Mouse (Mus musculus) liver, postnatal 0 days (tissue): ENCODE data around the gene Acta2. TPM values are rescaled to one million over a fixed set of nuclear protein-coding genes. Genes with fewer than 3 reads are reported as not detected.
A peak's percentile ranks its signal among the peaks of the same experiment; 100 is the strongest.

Experiments used
- ATAC-seq: fragments of 200-750 bp; cut with Nextera tagmentation; 2 replicates; pipeline ENCODE4 v1.8.0; 2017; ENCODE audit warnings: mild to moderate bottlenecking, moderate library complexity
- DNase-seq: peaks from one replicate; pipeline ENCODE4 v3.0.0-alpha.2; 2016
- H3K27ac ChIP-seq: fragments of 300-500 bp; sonication (generic); 2 replicates; pipeline ENCODE4 v1.5.1; 2014; ENCODE audit warnings: antibody characterized with exemption, moderate library complexity, mild to moderate bottlenecking, low read depth
- H3K27me3 ChIP-seq: fragments of 300-500 bp; sonication (generic); 2 replicates; pipeline ENCODE4 v1.6.1; 2014; ENCODE audit warnings: low read length, control low read depth, mixed read lengths; ENCODE audit not compliant: insufficient read depth
- H3K36me3 ChIP-seq: fragments of 300-500 bp; sonication (generic); replicated peaks from 2 replicates; pipeline ENCODE4 v1.6.1; 2014; ENCODE audit warnings: mild to moderate bottlenecking, control low read depth, low read length, moderate library complexity, mixed read lengths; ENCODE audit not compliant: insufficient read depth
- H3K4me1 ChIP-seq: fragments of 300-500 bp; sonication (generic); 2 replicates; pipeline ENCODE4 v1.6.1; 2014; ENCODE audit warnings: antibody characterized with exemption, mild to moderate bottlenecking, control low read depth; ENCODE audit not compliant: insufficient read depth
- H3K4me2 ChIP-seq: fragments of 300-500 bp; sonication (generic); 2 replicates; pipeline ENCODE4 v1.6.1; 2014; ENCODE audit warnings: low read depth, mild to moderate bottlenecking, low read length, moderate library complexity, mixed read lengths
- H3K4me3 ChIP-seq: fragments of 300-500 bp; sonication (generic); 2 replicates; pipeline ENCODE4 v1.5.1; 2014; ENCODE audit warnings: low read depth, low read length
- H3K9ac ChIP-seq: fragments of 300-500 bp; sonication (generic); replicated peaks from 2 replicates; pipeline ENCODE4 v1.6.1; 2014; ENCODE audit warnings: mild to moderate bottlenecking, moderate library complexity
- H3K9me3 ChIP-seq: fragments of 300-500 bp; sonication (generic); 2 replicates; pipeline ENCODE4 v1.6.1; 2016; ENCODE audit warnings: mild to moderate bottlenecking, control low read depth, low read length, mixed read lengths
- CTCF ChIP-seq: sonication (generic); IDR thresholded peaks from 2 replicates; pipeline ENCODE4 v1.5.1; 2016; ENCODE audit warnings: antibody characterized with exemption, low read depth
- EP300 ChIP-seq: IDR thresholded peaks from 2 replicates; pipeline ENCODE4 v1.6.1; 2016; ENCODE audit warnings: antibody characterized with exemption, low read depth, mild to moderate bottlenecking
- WGBS: fragments of 180-500 bp; shearing (Covaris S2); extraction: QIAGEN DNeasy Blood & Tissue Kit; methylation state at CpG from one replicate; pipeline ENCODE4 v1.1.7; 2014; ENCODE audit not compliant: insufficient replicate concordance; 5-methylcytosine and 5-hydroxymethylcytosine counted together
- polyA plus RNA-seq: library from polyadenylated mRNA; unstranded; fragments of >200 nt; fragmentation: Nextera tagmentation; extraction: Ambion mirVana; gene quantifications from 2 replicates; pipeline ENCODE4 v1.2.1, GENCODE M21; 2015

Gene Acta2
- polyA plus RNA-seq, 1 experiment from 2014 or later = 7.3 TPM

DNA sequence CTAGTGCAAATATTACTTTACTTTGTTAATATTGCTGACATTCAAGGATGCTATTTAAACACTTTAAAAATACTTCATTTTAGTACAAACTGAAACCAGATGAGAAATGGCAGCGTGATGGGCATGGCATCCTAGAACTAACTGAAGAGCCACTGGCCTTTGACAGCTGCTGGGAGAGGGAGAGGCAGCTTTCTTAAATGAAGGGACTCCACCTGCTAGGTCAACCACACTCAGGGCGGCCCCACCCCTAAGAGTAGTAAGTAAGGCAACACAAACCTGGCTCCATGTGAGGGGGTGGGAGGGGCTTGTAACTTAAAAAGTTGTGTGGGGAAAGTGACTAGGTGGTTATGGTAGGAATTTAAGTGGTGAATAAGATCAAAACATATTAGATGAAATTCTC is 52.7 kb downstream of the Acta2 start:
- peaks cover 21% of the 10 kb centered on the region for H3K4me1 ChIP-seq
- H3K36me3 ChIP-seq = no peaks in the 10 kb centered on the region
- no peak overlapping the region for H3K27ac ChIP-seq
- H3K27me3 ChIP-seq = no peaks in the 10 kb centered on the region
- H3K9ac ChIP-seq = no peak overlapping the region
- DNase-seq (no peak), ATAC-seq (no peak)
- no peak overlapping the region for H3K4me3 ChIP-seq
- 72% methylated on average over 2 of the region's 2 CpGs for WGBS
- no peak overlapping the region for H3K4me2 ChIP-seq
- no peaks in the 10 kb centered on the region for H3K9me3 ChIP-seq
- no peak for TF ChIP-seq CTCF
- no peak for TF ChIP-seq EP300

GRCm38 (mm10) chr19:34199488-34199887 is 55.9 kb downstream of the Acta2 start:
- H3K36me3 ChIP-seq = no peaks in the 10 kb centered on the region

GRCm38 (mm10) chr19:34198901-34199300 is 56.5 kb downstream of the Acta2 start:
- Histone ChIP-seq H3K9me3 (no peaks in the 10 kb centered on the region), H3K4me2 (no peak overlapping the region), H3K27ac (peak overlapping the region; percentile 49; the same call in 1 of the 2 replicates), H3K9ac (no peak overlapping the region), H3K4me1 (peaks cover 37% of the 10 kb centered on the region), H3K36me3 (no peaks in the 10 kb centered on the region), H3K27me3 (no peaks in the 10 kb centered on the region), H3K4me3 (no peak overlapping the region)
- no peak for ATAC-seq
- 64% methylated on average over 4 of the region's 4 CpGs for WGBS
- no peak for DNase-seq
- TF ChIP-seq CTCF (no peak), EP300 (no peak)

More at GRCm38 (mm10) chr19:34199488-34199887, 55.9 kb downstream of the Acta2 start:
- TF ChIP-seq CTCF (no peak), EP300 (no peak)
- 50% methylated on average over 2 of the region's 2 CpGs for WGBS
- no peak for DNase-seq
- H3K27me3 ChIP-seq = no peaks in the 10 kb centered on the region
- peaks cover 37% of the 10 kb centered on the region for H3K4me1 ChIP-seq
- H3K9ac ChIP-seq = no peak overlapping the region
- H3K4me3 ChIP-seq = no peak overlapping the region
- no peaks in the 10 kb centered on the region for H3K9me3 ChIP-seq
- 0 out of 2 replicates have a peak overlapping the region, but pooled peaks have one; percentile 19 for H3K27ac ChIP-seq
- peak; percentile 36; the same call in 1 of the 2 replicates for ATAC-seq
- no peak overlapping the region for H3K4me2 ChIP-seq

DNA sequence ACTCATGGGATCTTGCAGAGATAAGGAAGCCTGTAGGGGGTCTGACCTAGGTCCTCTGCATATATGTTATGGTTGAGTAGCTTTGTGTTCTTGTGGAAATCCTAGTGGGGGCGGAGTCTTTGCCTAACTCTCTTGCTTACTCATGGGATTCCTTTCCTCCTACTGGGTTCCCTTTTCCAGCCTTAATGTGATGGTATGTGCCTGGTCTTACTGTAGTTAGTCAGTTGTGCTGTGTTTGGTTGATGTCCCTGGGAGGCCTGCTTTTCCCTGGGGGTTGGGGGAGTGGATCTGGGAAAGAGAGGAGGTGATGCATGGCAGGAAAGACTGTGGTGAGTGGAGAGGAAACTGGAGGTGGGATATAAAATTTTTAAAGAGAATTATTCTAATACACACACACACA is 57.3 kb downstream of the Acta2 start:
- no peaks in the 10 kb centered on the region for H3K36me3 ChIP-seq
- H3K9ac ChIP-seq = no peak overlapping the region
- 81% methylated on average over 1 of the region's 1 CpGs for WGBS
- H3K4me2 ChIP-seq = no peak overlapping the region
- H3K4me1 ChIP-seq = peaks cover 33% of the 10 kb centered on the region
- no peaks in the 10 kb centered on the region for H3K9me3 ChIP-seq
- H3K4me3 ChIP-seq = no peak overlapping the region
- TF ChIP-seq CTCF (no peak), EP300 (no peak)
- H3K27ac ChIP-seq = no peak overlapping the region
- H3K27me3 ChIP-seq = no peaks in the 10 kb centered on the region
- no peak for ATAC-seq
- no peak for DNase-seq

- ATAC-seq (no peak), DNase-seq (no peak)
- H3K27me3 ChIP-seq = no peaks in the 10 kb centered on the region
- H3K4me3 ChIP-seq = no peak overlapping the region
- H3K27ac ChIP-seq = no peak overlapping the region
- no peaks in the 10 kb centered on the region for H3K36me3 ChIP-seq
- TF ChIP-seq CTCF = no peak
- no peak for TF ChIP-seq EP300
- peak overlapping the region; percentile 19; the same call in 1 of the 2 replicates for H3K4me2 ChIP-seq
- no peak overlapping the region for H3K9ac ChIP-seq
- no peaks in the 10 kb centered on the region for H3K9me3 ChIP-seq
- WGBS = 52% methylated on average over 2 of the region's 2 CpGs
- H3K4me1 ChIP-seq = peaks cover 38% of the 10 kb centered on the region
These were observed 60.4 kb downstream of the Acta2 start for GRCm38 (mm10) chr19:34195031-34195430.

DNA sequence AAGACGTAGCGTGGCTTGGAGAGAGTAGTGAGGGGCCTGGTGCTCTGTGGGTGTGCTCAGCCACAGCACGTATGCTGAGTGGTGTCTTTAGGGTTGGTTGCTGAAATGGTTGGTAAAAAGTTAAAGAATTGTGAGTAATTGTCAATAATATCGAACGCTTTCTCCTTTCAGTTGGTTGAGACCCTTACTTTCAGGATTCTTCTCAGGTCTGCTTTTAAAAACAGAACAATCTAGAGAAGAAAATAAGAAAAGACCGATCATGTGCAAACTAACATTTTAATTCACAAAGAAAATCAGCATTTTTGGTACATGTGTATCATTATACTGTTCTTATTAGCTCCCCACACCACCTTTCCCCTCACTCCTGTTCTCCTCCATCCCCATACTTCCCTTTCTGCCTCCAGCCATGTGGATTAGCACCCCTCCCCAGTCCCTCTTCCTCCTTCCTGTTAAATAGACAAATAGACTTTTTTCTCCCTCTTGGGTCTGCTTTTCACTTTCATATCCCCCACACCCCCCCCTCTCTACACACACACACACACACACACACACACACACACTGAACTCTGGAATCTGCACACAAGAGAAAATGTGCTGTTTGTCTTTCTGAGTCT is 61.2 kb downstream of the Acta2 start:
- peaks cover 32% of the 10 kb centered on the region for H3K4me1 ChIP-seq
- peak overlapping the region; percentile 87 for H3K4me2 ChIP-seq
- no peak overlapping the region for H3K9ac ChIP-seq
- H3K4me3 ChIP-seq = peak overlapping the region; percentile 71
- DNase-seq = peak; percentile 19
- no peaks in the 10 kb centered on the region for H3K27me3 ChIP-seq
- no peak for ATAC-seq
- H3K9me3 ChIP-seq = no peaks in the 10 kb centered on the region
- H3K27ac ChIP-seq = no peak overlapping the region
- WGBS = 76% methylated on average over 6 of the region's 6 CpGs
- H3K36me3 ChIP-seq = no peaks in the 10 kb centered on the region
- TF ChIP-seq EP300 (no peak), CTCF (no peak)

- ATAC-seq (no peak), DNase-seq (no peak)
- Histone ChIP-seq H3K27me3 (no peaks in the 10 kb centered on the region), H3K27ac (peak overlapping the region; percentile 97; the same call in 1 of the 2 replicates), H3K36me3 (no peaks in the 10 kb centered on the region), H3K4me2 (peak overlapping the region; percentile 87), H3K4me1 (peaks cover 31% of the 10 kb centered on the region), H3K9ac (peak overlapping the region; percentile 82; the same call in 1 of the 2 replicates), H3K4me3 (peak overlapping the region; percentile 71), H3K9me3 (no peaks in the 10 kb centered on the region)
- 61% methylated on average over 9 of the region's 9 CpGs for WGBS
- TF ChIP-seq EP300 = no peak
- no peak for TF ChIP-seq CTCF
These were observed 61.7 kb downstream of the Acta2 start for GRCm38 (mm10) chr19:34193683-34194082.
